Mouse (Mus musculus): ENCODE measurements around the gene Slc28a3. TPM values are rescaled to one million over a fixed set of nuclear protein-coding genes. Genes with fewer than 3 reads are reported as not detected.

Gene Slc28a3
- polyA plus RNA-seq (2016; fragmentation: Nextera tagmentation; extraction: Ambion mirVana): not detected in 2 replicates

GRCm38 (mm10) chr13:58610716-58611115 is at the start of gene Slc28a3:
TSS of gene Slc28a3 (minus strand) at chr13:58610877.
- Histone ChIP-seq H3K36me3 (replicated peaks) (no peaks in the 10 kb centered on the region), H3K27me3 (replicated peaks; ENCODE audit: low read depth, poor library complexity, severe bottlenecking) (peaks cover 39% of the 10 kb centered on the region), H3K4me3 (no peak within 1 kb of the TSS), H3K4me1 (peaks cover 20% of the 10 kb centered on the region), H3K9me3 (no peaks in the 10 kb centered on the region), H3K27ac (replicated peaks) (no peak within 1 kb of the TSS)
- 13% methylated on average over 12 of the region's 12 CpGs for WGBS
- DNase-seq (ENCODE audit: low spot score): no peak

- Histone ChIP-seq H3K4me3 (no peak overlapping the region), H3K4me1 (peaks cover 8% of the 10 kb centered on the region; the same call in 1 of the 2 replicates), H3K9me3 (no peaks in the 10 kb centered on the region; the same call in 1 of the 2 replicates), H3K27me3 (replicated peaks; ENCODE audit: low read depth, poor library complexity, severe bottlenecking) (no peaks in the 10 kb centered on the region), H3K27ac (replicated peaks) (0 out of 2 replicates have a peak overlapping the region, but pooled peaks have one; percentile 6), H3K36me3 (replicated peaks) (no peaks in the 10 kb centered on the region)
- 55% methylated on average over 9 of the region's 9 CpGs for WGBS
- DNase-seq (ENCODE audit: low spot score): no peak
These were observed 47.3 kb upstream of the Slc28a3 start for GRCm38 (mm10) chr13:58657987-58658386.

DNA sequence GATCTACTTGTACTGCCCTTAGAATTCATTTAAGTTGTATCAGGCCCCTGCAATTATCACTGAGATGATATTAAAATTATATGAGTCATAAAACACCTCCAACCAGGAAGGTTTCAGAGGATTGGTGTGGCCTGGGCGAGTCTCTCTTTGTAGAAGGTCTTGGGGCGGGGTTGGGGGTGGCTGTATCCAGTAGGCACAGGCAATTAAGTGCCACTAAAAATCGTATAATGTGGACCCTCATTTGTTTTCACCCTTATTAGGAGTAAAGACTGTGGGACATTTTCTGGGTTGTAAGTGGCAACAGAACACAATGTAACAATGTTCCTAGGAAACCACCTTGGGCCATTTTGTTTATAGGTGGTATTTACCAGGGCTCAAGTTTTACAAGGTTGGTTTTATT is 46.2 kb upstream of the Slc28a3 start:
- Histone ChIP-seq H3K4me1 (peaks cover 8% of the 10 kb centered on the region; the same call in 1 of the 2 replicates), H3K27ac (replicated peaks) (no peak overlapping the region), H3K36me3 (replicated peaks) (no peaks in the 10 kb centered on the region), H3K9me3 (no peaks in the 10 kb centered on the region; the same call in 1 of the 2 replicates), H3K4me3 (no peak overlapping the region), H3K27me3 (replicated peaks; ENCODE audit: low read depth, poor library complexity, severe bottlenecking) (no peaks in the 10 kb centered on the region)
- WGBS: 88% methylated on average over 3 of the region's 3 CpGs
- no peak for DNase-seq (ENCODE audit: low spot score)

- no peaks in the 10 kb centered on the region for H3K27me3 ChIP-seq (replicated peaks; ENCODE audit: low read depth, poor library complexity, severe bottlenecking)
- H3K36me3 ChIP-seq (replicated peaks): no peaks in the 10 kb centered on the region
- H3K4me3 ChIP-seq: no peak overlapping the region
- DNase-seq (ENCODE audit: low spot score): no peak
- H3K27ac ChIP-seq (replicated peaks): no peak overlapping the region
- WGBS: 80% methylated on average over 10 of the region's 10 CpGs
- peaks cover 8% of the 10 kb centered on the region; the same call in 1 of the 2 replicates for H3K4me1 ChIP-seq
- no peaks in the 10 kb centered on the region; the same call in 1 of the 2 replicates for H3K9me3 ChIP-seq
These were observed 44.9 kb upstream of the Slc28a3 start for GRCm38 (mm10) chr13:58655552-58655951.

- peaks cover 9% of the 10 kb centered on the region for H3K27me3 ChIP-seq (replicated peaks; ENCODE audit: low read depth, poor library complexity, severe bottlenecking)
- no peak overlapping the region for H3K4me3 ChIP-seq
- H3K4me1 ChIP-seq: no peaks in the 10 kb centered on the region
- WGBS: 10% methylated on average over 6 of the region's 6 CpGs
- H3K36me3 ChIP-seq (replicated peaks): no peaks in the 10 kb centered on the region
- no peaks in the 10 kb centered on the region for H3K9me3 ChIP-seq
- H3K27ac ChIP-seq (replicated peaks): no peak overlapping the region
- DNase-seq (ENCODE audit: low spot score): peak; percentile 77
These were observed 29.7 kb upstream of the Slc28a3 start for GRCm38 (mm10) chr13:58640330-58640729.

GRCm38 (mm10) chr13:58638950-58639349 is 28.3 kb upstream of the Slc28a3 start:
- Histone ChIP-seq H3K9me3 (no peaks in the 10 kb centered on the region), H3K36me3 (replicated peaks) (no peaks in the 10 kb centered on the region), H3K4me1 (peaks cover 1% of the 10 kb centered on the region; the same call in 1 of the 2 replicates), H3K27ac (replicated peaks) (no peak overlapping the region), H3K27me3 (replicated peaks; ENCODE audit: low read depth, poor library complexity, severe bottlenecking) (peaks cover 10% of the 10 kb centered on the region), H3K4me3 (no peak overlapping the region)
- 50% methylated on average over 4 of the region's 4 CpGs for WGBS
- peak; percentile 43 for DNase-seq (ENCODE audit: low spot score)

- Histone ChIP-seq H3K27me3 (replicated peaks; ENCODE audit: low read depth, poor library complexity, severe bottlenecking) (peaks cover 25% of the 10 kb centered on the region), H3K4me1 (peaks cover 8% of the 10 kb centered on the region), H3K36me3 (replicated peaks) (no peaks in the 10 kb centered on the region), H3K9me3 (no peaks in the 10 kb centered on the region), H3K4me3 (no peak overlapping the region), H3K27ac (replicated peaks) (no peak overlapping the region)
- DNase-seq (ENCODE audit: low spot score): peak; percentile 69
- 20% methylated on average over 13 of the region's 13 CpGs for WGBS
These were observed 26.8 kb upstream of the Slc28a3 start for GRCm38 (mm10) chr13:58637360-58638002.

GRCm38 (mm10) chr13:58633887-58634286 is 23.2 kb upstream of the Slc28a3 start:
- 19% methylated on average over 4 of the region's 4 CpGs for WGBS
- H3K9me3 ChIP-seq: no peaks in the 10 kb centered on the region
- H3K4me1 ChIP-seq: peaks cover 33% of the 10 kb centered on the region
- peaks cover 31% of the 10 kb centered on the region for H3K27me3 ChIP-seq (replicated peaks; ENCODE audit: low read depth, poor library complexity, severe bottlenecking)
- H3K36me3 ChIP-seq (replicated peaks): no peaks in the 10 kb centered on the region
- DNase-seq (ENCODE audit: low spot score): peak; percentile 22
- no peak overlapping the region for H3K4me3 ChIP-seq
- no peak overlapping the region for H3K27ac ChIP-seq (replicated peaks)

GRCm38 (mm10) chr13:58630756-58631155 is 20.1 kb upstream of the Slc28a3 start:
- H3K27ac ChIP-seq (replicated peaks): no peak overlapping the region
- DNase-seq (ENCODE audit: low spot score): peak; percentile 57
- no peaks in the 10 kb centered on the region for H3K9me3 ChIP-seq
- peaks cover 39% of the 10 kb centered on the region for H3K4me1 ChIP-seq
- H3K27me3 ChIP-seq (replicated peaks; ENCODE audit: low read depth, poor library complexity, severe bottlenecking): peaks cover 23% of the 10 kb centered on the region
- H3K36me3 ChIP-seq (replicated peaks): no peaks in the 10 kb centered on the region
- H3K4me3 ChIP-seq: no peak overlapping the region
- WGBS: 39% methylated on average over 10 of the region's 10 CpGs

- peak overlapping the region; percentile 55 for H3K27ac ChIP-seq (replicated peaks)
- WGBS: 27% methylated on average over 13 of the region's 13 CpGs
- peaks cover 22% of the 10 kb centered on the region for H3K27me3 ChIP-seq (replicated peaks; ENCODE audit: low read depth, poor library complexity, severe bottlenecking)
- H3K4me3 ChIP-seq: peak overlapping the region; percentile 47
- H3K4me1 ChIP-seq: peaks cover 39% of the 10 kb centered on the region
- H3K36me3 ChIP-seq (replicated peaks): no peaks in the 10 kb centered on the region
- peak; percentile 68 for DNase-seq (ENCODE audit: low spot score)
- H3K9me3 ChIP-seq: no peaks in the 10 kb centered on the region
These were observed 18.8 kb upstream of the Slc28a3 start for GRCm38 (mm10) chr13:58629365-58630050.

DNA sequence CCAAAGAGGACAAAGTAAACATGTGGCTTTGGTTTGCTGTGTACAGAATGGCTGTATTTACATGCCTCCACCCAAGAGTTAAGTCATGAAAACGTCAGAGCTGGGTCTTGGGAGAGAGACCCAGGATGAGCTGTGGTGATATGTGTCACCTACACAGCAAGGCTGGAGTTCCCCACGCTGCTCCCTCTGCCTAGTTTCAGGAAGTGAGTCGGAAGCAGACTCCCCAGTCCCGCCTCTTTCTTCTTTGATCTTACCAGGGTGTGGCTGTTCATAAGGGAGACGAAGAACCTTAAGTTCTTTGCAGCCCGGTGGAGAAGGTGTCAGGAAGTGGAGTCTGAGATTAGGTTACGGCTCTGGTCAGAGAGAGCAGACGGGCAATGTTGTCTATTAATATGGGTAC is 12.0 kb upstream of the Slc28a3 start:
- 0 out of 2 replicates have a peak, but pooled peaks cover 2% of the 10 kb centered on the region for H3K4me1 ChIP-seq
- no peaks in the 10 kb centered on the region for H3K36me3 ChIP-seq (replicated peaks)
- H3K27me3 ChIP-seq (replicated peaks; ENCODE audit: low read depth, poor library complexity, severe bottlenecking): no peaks in the 10 kb centered on the region
- no peaks in the 10 kb centered on the region for H3K9me3 ChIP-seq
- no peak overlapping the region for H3K27ac ChIP-seq (replicated peaks)
- no peak overlapping the region for H3K4me3 ChIP-seq
- 65% methylated on average over 8 of the region's 8 CpGs for WGBS
- DNase-seq (ENCODE audit: low spot score): no peak

GRCm38 (mm10) chr13:58619301-58619700 is 8.6 kb upstream of the Slc28a3 start:
- 77% methylated on average over 5 of the region's 5 CpGs for WGBS
- no peaks in the 10 kb centered on the region for H3K27me3 ChIP-seq (replicated peaks; ENCODE audit: low read depth, poor library complexity, severe bottlenecking)
- 0 out of 2 replicates have a peak, but pooled peaks cover 2% of the 10 kb centered on the region for H3K4me1 ChIP-seq
- H3K27ac ChIP-seq (replicated peaks): no peak overlapping the region
- H3K36me3 ChIP-seq (replicated peaks): no peaks in the 10 kb centered on the region
- no peak overlapping the region for H3K4me3 ChIP-seq
- no peak for DNase-seq (ENCODE audit: low spot score)
- H3K9me3 ChIP-seq: no peaks in the 10 kb centered on the region

GRCm38 (mm10) chr13:58610059-58610458 is 618 bp downstream of the Slc28a3 start:
- Histone ChIP-seq H3K36me3 (replicated peaks) (no peaks in the 10 kb centered on the region), H3K4me1 (peaks cover 20% of the 10 kb centered on the region), H3K27me3 (replicated peaks; ENCODE audit: low read depth, poor library complexity, severe bottlenecking) (peaks cover 39% of the 10 kb centered on the region), H3K9me3 (no peaks in the 10 kb centered on the region), H3K27ac (replicated peaks) (no peak overlapping the region), H3K4me3 (no peak overlapping the region)
- DNase-seq (ENCODE audit: low spot score): no peak
- 22% methylated on average over 7 of the region's 7 CpGs for WGBS

Measured in embryonic facial prominence, embryonic 10.5 days (tissue).